Mouse (Mus musculus): ENCODE data around the gene Nek5.
A peak's percentile ranks its signal among the peaks of the same experiment; 100 is the strongest.

Nek5 gene

DNA sequence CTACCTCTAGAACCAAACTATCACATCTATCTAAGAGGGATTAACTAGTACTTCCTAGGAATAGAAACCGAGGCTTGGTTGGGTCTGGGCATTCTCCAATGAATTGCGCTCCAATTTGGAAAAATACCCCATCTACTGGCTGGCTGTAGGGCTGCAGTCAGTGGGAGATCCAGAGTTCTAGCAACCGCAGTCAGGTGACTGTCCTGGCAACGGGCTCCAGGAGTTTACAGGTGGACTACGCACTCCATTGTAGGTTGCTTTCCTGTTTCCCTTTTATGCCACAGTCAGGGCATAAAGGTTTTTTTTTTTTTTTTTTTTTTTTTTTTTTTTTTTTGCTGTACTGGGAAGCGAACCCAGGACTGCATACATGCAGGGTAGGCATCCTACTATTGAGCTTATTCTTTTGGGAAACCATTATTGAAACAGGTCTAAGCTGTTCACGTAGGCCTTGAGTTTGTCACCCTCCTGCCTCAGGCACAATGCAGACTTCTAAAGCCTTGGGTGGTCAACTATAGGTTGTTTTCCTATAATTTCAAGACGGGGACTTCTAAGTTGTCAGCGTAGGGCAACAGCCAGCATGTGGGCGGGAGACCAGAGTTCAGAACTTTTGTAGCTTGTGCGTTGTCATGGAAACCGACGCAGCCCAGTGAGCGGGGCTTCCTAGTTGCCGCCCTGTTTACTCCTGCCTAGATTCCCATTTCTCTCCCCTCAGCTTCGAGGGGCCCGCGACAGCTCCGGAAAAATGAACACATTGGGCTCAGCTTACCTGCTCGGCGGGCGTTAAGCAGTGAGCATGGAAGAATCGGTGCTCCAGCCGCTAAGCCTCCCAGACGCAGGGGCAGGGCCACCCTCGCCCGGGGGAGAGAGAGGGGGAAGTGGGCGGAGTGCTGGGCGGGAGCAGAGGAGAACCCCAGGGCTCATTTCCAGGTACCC, at the start of gene Nek5:
TSS of gene Nek5 (minus strand) at position 834 of the 933 bp plus-strand sequence.
- DNase-seq: peak; percentile 54

DNA sequence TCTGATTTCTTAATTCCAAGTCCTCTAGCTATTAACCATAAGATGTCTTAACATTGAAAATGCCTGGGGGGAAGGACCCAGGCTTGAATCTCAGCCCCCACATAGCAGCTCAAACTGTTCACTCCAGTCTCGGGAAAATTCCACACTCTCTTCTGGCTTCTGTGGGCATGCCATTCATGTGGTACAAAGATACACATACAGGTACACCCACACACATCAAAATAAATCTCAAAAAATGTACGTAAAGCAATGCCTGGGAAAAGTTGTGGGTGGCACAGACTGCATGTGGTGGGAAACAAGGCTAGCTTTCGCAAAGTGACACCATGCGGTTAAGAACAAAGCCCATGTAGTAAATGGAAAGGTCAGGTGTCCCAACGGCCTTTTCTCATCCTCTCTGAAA, 44.3 kb upstream of the Nek5 start:
- no peak for DNase-seq

GRCm38 (mm10) chr8:22166080-22166603, 41.3 kb upstream of the Nek5 start, which contains the start of gene Nek3:
Gene Nek3 (minus strand): TSS chr8:22166435.
- peak; percentile 70 for DNase-seq

- no peak for DNase-seq
Measured at GRCm38 (mm10) chr8:22165251-22166079, 40.6 kb upstream of the Nek5 start.

- DNase-seq: no peak
Measured at GRCm38 (mm10) chr8:22164431-22164830, 39.6 kb upstream of the Nek5 start.

DNA sequence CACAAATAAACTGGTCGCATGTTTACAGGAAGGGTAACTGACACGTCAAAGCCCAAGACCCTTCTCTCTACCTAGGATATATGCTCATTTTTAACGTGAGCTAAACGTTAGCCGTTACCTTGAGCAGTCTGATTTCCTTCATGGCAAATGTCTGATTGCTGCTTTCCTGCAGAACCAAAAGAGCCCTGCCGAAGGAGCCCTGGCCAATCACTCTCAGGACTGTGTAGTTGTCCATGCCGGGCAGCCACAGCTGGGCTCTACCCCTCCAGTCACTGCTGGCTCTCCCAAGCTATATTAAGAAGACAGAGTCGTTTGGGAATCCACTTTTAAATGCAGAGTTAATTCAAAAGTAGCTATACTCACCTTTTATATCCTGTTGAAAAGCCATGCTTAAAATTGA, 37.4 kb upstream of the Nek5 start:
- DNase-seq: no peak

GRCm38 (mm10) chr8:22150345-22150663, 25.5 kb upstream of the Nek5 start:
- DNase-seq: no peak

DNA sequence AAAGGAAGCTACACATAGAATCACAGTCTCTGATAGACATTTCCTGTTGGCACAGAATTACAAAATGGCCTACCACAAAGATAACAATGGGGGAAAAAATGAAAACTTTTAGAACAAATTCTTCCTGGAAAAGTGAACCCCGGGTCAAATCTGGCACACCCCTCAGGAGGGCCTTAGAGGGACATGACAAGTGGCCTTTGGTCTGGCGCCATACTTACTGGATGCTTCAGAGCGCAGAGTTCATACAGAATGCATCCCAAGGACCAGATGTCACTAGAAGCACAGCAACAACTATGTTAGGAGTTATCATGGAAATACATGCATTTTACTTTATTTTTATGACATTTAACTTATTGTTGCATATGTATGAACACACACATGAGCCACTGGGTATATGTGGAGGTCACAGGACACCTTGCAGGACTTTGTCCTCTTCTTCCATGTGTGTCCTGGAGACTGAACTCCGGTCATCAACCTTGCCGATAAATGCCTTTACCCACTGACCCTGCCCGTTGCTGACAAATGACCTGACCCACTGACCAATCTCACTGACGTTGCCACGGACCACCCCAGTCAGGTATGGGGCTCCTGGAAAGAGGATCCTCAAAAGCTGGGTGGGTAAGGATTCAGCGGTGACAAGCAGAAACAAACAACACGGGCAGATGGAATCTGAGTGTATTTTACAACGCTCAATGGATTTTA, 24.9 kb upstream of the Nek5 start:
- DNase-seq: no peak

DNA sequence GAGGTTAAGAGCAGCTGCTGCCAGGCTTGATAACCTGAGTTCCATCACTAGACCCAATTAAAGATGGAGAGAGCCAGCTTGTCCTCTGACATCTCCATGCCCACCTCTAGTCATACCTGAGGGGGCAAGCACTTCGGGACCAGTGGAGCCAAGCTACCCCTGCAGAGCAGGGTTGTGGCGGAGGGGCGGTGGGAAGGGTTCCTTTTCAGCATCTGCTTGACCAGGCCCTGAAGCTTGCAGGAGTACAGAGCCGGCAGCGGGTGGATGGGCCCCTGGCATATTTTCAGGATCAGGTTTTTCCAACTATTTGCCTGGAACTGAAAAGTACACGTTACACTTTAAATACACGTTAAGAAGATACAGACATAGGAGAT, 23.5 kb upstream of the Nek5 start:
- DNase-seq: no peak

DNA sequence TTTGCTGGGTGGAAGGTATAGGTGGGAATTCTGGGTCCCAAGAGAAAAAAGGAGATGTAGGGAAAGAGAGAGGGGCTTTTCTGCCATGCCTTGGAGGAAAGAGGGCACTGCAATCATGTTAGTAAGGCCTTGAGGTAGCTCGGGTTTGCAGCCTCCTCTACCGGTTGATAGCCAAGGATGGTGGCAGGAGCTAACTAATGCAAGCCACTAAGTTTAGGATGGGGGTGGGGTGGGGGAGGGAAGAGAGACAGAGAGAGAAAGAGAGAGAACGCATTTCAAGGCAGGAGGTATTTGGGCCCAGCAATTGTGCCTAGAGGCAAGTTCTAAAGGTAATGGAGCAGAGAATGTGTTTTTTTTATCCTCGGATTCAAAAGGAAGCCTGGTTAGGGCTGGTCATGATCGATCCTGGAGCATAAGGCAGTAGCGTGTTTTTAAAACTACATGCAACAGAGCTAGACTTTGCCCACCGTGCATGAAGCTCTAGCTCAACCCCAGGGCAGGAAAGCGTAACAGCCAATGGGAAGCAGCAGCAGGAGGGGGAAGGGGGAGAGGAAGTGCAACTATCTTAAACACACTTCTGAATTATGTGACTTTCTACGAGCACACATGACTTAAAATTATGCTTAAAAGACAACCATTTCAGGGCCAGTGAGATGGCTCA, 23.0 kb upstream of the Nek5 start:
- DNase-seq: no peak

DNA sequence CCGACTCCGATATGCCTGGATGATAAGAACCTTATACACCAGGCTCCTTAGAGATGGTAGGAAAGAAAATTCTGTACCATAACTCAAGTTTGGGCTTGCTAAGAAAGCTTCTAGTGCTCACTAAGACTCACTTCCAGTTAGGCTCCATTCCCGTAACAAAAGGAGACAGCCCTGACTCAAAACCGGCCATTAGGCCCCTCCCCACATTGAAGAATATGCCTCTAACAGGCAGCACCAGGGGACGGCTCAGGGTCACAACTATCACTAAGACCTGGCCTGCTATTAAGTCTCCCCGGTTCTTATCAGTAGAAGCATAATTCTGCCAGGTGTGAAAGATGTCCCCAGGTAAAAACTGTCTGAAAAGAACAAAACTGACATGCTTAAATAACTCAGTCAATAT, 21.0 kb upstream of the Nek5 start:
- no peak for DNase-seq

DNA sequence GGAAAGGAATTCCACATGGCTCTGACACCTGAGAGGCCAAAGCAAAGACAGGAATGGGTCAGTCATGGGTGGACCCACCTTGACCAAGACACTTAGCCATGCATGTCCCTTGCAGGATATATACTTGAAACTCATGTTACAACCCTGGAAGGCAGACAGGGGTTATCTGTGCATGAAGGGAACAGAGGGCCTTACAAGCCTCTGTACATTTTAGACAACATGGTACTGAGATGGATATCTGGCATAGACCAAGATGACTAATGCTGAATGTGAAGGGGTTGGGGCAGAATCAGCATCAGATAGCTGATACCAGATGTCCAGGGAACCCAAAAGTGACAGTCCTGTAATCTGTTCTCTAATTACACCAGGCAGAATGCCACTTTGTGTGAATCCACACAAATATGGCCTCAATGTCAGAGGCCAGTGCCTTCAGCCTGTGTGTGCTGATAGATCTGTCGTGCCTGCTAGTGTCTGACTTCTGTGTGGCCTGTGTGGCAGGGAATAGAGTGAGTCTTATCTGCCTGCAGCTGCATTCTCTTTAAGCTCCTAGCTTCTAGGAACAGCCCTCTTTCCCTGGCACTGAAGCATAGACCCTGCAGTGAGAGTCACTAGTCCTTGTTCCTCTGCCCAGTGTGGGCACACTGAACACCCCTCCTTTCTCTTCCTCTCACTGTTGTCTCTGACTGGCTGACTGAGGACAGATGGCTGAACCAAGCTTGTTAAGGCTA, 19.1 kb upstream of the Nek5 start:
- no peak for DNase-seq

GRCm38 (mm10) chr8:22142592-22142991, 17.7 kb upstream of the Nek5 start:
- no peak for DNase-seq

GRCm38 (mm10) chr8:22141836-22142385, 17.1 kb upstream of the Nek5 start:
- DNase-seq: no peak

DNA sequence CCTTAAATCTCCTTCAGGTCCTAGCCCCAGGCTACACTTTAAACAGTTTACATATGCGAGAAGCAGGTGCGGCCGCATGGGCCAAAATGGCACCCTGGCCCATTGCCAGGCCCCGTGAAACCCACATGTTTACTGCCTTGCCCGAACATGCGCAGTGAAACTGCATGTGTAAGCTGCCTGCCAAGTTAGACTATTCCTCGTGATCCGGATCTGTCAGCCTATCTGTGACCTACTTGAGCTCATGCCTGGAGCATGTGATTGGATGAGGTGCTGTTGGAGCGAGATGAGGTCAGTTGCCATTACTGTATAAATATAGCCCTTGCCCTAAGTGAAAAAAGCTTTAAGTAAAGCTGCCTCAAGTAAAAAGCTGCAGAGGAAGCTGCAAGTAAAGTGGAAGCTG, 11.6 kb upstream of the Nek5 start:
- DNase-seq: peak; percentile 31

DNA sequence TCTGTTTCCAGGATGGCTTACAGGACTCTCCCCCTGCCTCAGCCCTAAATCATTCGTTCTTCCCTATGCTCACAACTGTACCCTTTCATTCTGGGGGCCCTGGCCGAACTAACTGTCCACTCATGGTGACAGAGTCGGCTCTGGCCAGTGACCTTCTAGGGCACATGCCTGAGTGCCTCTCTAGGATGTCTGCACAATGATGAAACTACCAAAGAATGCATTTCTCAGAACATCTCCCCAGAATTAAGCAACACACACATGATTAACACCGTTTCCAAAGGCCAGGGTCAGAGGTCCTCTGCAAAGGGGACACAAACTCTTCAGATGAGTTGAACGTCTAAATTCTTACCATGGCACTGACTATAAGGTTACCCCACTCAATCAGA, 9.9 kb upstream of the Nek5 start:
- DNase-seq: no peak

DNA sequence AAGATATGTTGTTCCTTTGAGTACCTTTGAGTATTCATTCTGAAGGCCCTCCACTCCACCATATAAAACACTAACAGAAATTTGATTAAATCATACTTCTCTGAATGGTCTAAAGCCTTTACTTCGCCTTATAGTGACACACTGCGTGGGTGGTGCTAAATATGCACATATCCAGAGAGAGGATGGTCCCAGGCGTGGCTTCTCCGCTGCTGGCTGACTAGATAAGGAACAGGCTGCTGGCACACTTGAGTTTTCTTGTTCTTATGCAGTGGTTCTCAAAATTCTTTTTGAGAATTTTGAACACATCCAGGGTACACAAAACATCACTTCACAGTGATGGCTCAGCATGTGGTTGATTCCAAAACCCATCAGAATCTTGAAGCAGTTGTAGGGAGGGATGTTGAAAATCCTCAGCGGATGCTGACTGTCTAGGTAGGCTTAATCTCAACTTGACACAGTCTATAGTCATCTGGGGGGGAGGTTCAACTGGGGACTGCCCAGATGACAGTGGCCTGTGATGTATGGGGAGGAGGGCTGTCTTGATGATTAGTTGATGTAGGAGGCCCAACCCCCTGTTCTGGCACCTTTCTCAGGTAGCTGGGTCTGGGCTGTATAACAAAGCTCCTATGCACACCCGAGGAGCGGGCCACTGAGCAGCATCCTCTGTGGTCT, 9.4 kb upstream of the Nek5 start:
- DNase-seq: no peak

DNA sequence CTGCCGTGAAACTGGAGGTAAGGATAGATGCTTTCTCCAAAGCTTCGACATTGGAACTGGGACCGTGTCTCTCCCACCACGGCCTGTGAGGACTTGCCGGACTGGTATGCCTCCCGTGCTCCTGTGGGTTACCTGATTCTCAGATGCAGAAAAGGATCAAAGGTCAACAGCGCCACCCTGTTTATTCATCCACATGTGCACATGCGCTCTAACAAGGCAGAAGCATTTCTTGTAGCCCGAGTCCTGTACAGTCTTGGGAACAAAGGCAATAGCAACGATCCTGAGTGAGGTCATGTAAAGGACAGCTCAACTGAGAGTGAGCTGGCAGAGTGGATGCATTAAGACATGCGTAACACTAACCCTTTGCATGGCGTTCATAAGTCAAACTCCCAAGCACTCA, 7.2 kb upstream of the Nek5 start:
- DNase-seq: no peak

DNA sequence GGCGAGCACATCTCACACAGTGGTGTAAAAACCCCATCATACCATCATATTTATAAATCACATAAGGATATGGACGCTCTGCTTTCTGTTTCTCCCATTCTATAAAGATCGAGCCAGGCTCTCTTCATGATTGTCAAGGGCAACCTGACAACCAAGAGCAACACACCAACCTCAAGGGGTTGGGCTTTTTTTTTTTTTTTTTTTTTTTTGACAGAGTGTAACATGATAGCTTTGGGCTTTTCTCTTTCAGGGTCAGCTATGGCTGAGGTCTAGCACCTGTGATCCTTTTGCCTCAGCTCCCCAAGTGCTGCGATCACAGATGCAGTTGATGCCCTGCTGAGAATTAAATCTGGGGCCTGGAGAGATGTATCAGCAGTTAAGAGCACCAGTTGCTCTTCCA, 17.8 kb downstream of the Nek5 start:
- no peak for DNase-seq

DNA sequence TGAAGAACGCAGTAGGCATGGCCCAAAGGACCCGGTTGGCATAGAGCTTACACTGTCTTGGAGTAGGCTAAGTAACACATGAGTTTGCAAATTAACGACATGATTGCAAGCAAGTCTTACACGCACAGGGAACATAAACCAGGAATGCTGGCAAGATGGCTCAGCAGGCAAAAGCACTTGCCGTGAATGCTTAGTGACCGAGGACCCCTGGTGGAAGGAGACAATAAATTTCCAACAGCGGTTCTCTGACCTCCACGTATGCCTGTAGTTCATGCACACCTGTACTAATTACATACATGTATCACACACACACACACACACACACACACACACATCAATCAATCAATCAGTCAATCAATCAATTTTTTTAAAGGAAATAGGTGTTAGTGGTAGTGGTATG, 33.3 kb downstream of the Nek5 start:
- DNase-seq: no peak

GRCm38 (mm10) chr8:22089226-22089625, 35.6 kb downstream of the Nek5 start:
- no peak for DNase-seq
